Mouse (Mus musculus) hindbrain, embryonic 10.5 days (tissue): ENCODE data around the gene Tcn2. TPM values are rescaled to one million over a fixed set of nuclear protein-coding genes. Genes with fewer than 3 reads are reported as not detected.
"Not testable (repeated sequence)": the region's sequence is repeated elsewhere in the genome, so short reads cannot be mapped to it uniquely, and the experiment has no call there.

Experiments
- DNase-seq: peaks from one replicate; pipeline ENCODE4 v3.0.0-alpha.2; 2017; ENCODE audit warnings: low spot score
- H3K27ac ChIP-seq: fragments of 300-500 bp; sonication (generic); 2 replicates; pipeline ENCODE4 v1.5.1; 2016; ENCODE audit warnings: mild to moderate bottlenecking, moderate library complexity
- H3K27me3 ChIP-seq: fragments of 300-500 bp; sonication (generic); 2 replicates; pipeline ENCODE4 v1.6.1; 2016; ENCODE audit warnings: mild to moderate bottlenecking; ENCODE audit not compliant: poor library complexity, insufficient read depth, severe bottlenecking
- H3K36me3 ChIP-seq: fragments of 300-500 bp; sonication (generic); 2 replicates; pipeline ENCODE4 v1.6.1; 2016; ENCODE audit warnings: mild to moderate bottlenecking, moderate library complexity
- H3K4me1 ChIP-seq: fragments of 300-500 bp; sonication (generic); replicated peaks from 2 replicates; pipeline ENCODE4 v1.6.1; 2016; ENCODE audit warnings: mild to moderate bottlenecking
- H3K4me3 ChIP-seq: fragments of 300-500 bp; sonication (generic); 2 replicates; pipeline ENCODE4 v1.5.1; 2016; ENCODE audit warnings: mild to moderate bottlenecking, moderate library complexity
- H3K9me3 ChIP-seq: fragments of 300-500 bp; sonication (generic); 2 replicates; pipeline ENCODE4 v1.6.1; 2016; ENCODE audit warnings: mild to moderate bottlenecking, moderate library complexity
- WGBS: fragments of 180-500 bp; shearing (Covaris S2); methylation state at CpG from one replicate; pipeline ENCODE4 v1.1.7; 2016; 5-methylcytosine and 5-hydroxymethylcytosine counted together
- polyA plus RNA-seq: library from polyadenylated mRNA; unstranded; fragments of >200 nt; fragmentation: Nextera tagmentation; extraction: Ambion mirVana; gene quantifications from 2 replicates; pipeline ENCODE4 v1.2.1, GENCODE M21; 2016

Gene Tcn2
- polyA plus RNA-seq, 1 experiment from 2014 or later, result 34.7 TPM

DNA sequence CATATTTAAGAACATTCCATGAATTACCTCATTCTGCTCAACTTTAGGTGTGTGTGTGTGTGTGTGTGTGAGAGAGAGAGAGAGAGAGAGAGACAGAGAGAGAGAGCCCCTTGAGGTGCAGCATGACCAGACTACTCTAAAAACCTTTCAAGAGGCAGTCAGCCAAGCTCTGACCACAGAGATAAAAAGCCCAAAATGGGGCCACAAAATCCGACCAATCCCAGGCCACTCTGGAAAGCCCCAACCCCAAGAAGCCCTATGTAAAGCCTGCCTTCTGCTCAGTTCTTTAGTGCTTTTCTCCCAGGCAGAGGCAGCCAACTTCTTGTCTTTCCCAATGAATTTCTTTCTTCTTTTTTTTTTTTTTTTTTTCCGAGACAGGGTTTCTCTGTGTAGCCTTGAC is 28.9 kb upstream of the Tcn2 start:
- Histone ChIP-seq H3K27me3 (no peaks in the 10 kb centered on the region), H3K9me3 (0 out of 2 replicates have a peak, but pooled peaks cover 5% of the 10 kb centered on the region), H3K36me3 (no peaks in the 10 kb centered on the region), H3K4me1 (peaks cover 16% of the 10 kb centered on the region), H3K4me3 (no peak overlapping the region), H3K27ac (no peak overlapping the region)
- WGBS, result 64% methylated on average over 2 of the region's 2 CpGs
- no peak for DNase-seq

DNA sequence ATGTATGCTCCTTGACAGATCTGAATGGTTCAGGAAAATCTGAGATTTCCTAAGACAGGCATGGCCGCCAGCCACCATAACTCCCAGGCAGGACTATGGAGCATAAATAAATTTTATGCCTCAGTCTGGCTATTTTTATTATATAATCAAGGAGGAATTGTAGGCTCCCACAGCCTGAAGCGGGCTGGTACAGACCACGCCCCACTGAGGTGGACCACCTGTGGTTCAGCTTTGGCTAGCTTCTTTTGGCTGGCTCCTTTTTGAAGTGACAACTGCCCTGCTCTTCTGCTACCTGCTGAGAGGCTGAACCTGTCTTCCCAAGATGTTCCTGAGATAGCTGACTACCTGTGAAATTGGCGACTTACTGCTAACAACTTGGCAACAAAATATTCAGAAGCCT is 23.4 kb upstream of the Tcn2 start:
- peaks cover 26% of the 10 kb centered on the region; the same call in 1 of the 2 replicates for H3K9me3 ChIP-seq
- not testable (repeated sequence) for H3K27ac ChIP-seq, H3K4me3 ChIP-seq, DNase-seq, H3K4me1 ChIP-seq, H3K36me3 ChIP-seq, H3K27me3 ChIP-seq
- 74% methylated on average over 4 of the region's 4 CpGs for WGBS

DNA sequence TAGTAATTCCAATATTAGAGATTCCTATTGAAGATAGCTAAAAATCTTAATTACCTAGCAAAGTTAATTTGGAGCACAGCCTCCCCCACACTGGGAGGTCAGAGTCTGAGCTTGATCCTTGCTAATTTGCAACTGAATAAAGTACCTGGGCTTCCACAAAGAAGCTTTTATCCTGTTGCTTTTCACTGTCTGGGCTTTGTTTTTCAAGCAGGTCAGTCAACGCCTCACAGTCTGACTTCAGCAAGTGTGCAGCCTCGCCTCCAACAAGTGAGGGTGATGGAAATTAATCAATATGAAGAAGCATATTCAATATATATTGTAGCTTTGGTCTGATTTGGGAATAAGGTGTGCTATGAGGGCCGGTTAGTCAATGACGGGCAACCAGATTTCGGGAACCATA is 22.9 kb upstream of the Tcn2 start:
- WGBS, result 77% methylated on average over 5 of the region's 5 CpGs
- not testable (repeated sequence) for H3K4me1 ChIP-seq, H3K4me3 ChIP-seq, H3K27me3 ChIP-seq, H3K36me3 ChIP-seq, H3K27ac ChIP-seq, DNase-seq
- H3K9me3 ChIP-seq, result peaks cover 26% of the 10 kb centered on the region; the same call in 1 of the 2 replicates

DNA sequence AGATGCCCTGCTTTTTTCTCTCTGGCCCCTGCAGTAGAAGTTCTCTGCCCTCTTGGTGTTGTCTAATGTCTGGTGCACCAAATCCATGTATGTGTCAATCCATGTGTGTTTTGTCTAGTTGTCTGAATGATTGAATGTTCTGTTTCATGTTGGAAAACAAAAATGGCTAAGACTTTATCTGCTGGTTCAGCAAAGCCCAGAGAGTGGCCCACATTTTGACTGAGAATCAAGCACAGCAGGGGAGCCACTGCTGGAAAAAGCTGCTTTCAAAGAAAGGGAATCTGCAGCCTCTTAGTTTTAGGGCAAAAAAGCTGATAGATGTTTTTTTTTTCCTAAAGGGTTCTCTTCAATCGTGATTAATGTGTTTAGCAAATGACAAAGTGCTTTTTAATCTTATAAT is 14.4 kb upstream of the Tcn2 start:
- no peak overlapping the region for H3K4me3 ChIP-seq
- H3K9me3 ChIP-seq, result no peaks in the 10 kb centered on the region
- WGBS, result 10% methylated on average over 1 of the region's 1 CpGs
- DNase-seq, result no peak
- H3K27me3 ChIP-seq, result 0 out of 2 replicates have a peak, but pooled peaks cover 2% of the 10 kb centered on the region
- H3K27ac ChIP-seq, result no peak overlapping the region
- no peaks in the 10 kb centered on the region for H3K36me3 ChIP-seq
- H3K4me1 ChIP-seq, result no peaks in the 10 kb centered on the region

DNA sequence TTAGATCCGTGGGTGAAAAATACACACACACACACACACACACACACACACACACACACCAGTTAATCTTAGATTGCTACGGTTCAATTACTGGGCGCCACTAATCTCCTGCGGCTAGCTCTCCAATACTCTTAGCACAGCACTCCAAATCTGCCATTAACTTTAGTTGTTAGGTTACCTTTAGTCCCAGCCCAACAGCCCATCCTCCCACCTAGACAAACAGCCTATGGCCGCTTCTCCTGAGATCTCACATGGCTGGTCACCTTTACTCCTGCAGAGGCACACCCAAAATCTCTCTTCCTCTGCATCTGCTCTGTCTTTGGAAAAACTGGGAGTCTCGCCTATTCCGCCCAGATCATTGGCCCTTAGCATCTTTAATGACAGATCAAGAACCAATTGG is 9.4 kb upstream of the Tcn2 start:
- Histone ChIP-seq H3K27ac (no peak overlapping the region), H3K4me3 (no peak overlapping the region), H3K9me3 (no peaks in the 10 kb centered on the region), H3K27me3 (0 out of 2 replicates have a peak, but pooled peaks cover 2% of the 10 kb centered on the region), H3K4me1 (no peaks in the 10 kb centered on the region), H3K36me3 (no peaks in the 10 kb centered on the region)
- no peak for DNase-seq
- 90% methylated on average over 7 of the region's 7 CpGs for WGBS

DNA sequence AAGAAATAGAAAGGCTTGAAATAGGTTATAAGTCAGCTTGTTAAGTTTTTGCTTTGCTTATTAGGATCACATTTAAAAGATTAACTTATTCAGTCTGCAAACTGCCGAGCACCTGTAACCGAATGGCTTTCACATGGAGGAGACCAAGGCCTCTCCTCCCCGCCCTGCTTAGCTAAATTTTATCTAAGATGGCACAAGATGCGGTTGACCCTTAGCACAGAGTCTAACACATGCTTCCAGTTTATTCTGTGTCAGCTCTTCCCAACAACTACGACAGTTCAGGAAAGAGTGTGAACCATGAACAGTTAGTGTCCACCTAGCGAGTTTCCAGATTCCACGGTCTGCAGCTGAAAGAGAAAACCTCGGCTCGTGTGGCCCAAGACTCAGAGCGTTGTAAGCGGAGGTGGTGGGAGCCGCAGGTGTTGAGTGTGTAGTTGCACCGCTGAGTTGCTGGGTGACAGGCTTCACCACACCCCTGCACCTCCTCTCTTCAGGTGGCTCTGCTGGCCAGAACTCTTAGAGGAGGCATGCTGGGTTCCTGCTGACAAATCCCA is 5.4 kb upstream of the Tcn2 start:
- peaks cover under 1% of the 10 kb centered on the region; the same call in 1 of the 2 replicates for H3K4me1 ChIP-seq
- H3K36me3 ChIP-seq, result no peaks in the 10 kb centered on the region
- DNase-seq, result no peak
- no peak overlapping the region for H3K27ac ChIP-seq
- no peak overlapping the region for H3K4me3 ChIP-seq
- WGBS, result 81% methylated on average over 13 of the region's 13 CpGs
- H3K27me3 ChIP-seq, result no peaks in the 10 kb centered on the region
- no peaks in the 10 kb centered on the region for H3K9me3 ChIP-seq

DNA sequence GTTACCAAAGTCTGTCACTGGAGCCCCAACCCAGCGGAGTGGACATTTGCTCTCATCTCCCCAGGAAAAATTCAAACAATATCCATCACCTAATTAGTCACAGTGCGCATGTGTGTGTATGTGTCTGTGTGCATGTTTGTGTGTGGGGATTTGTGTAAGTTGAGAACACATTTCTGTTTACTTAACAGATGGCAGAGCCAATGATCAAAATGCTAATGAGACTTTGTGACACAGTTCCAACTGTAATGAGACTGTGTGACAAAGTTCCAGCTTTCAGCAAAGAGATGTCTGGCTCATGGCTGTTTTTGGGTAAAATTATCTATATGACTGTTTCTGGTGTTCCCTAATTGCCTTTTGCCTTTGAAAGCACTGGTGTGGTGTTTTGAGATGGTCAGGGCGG is 4.4 kb upstream of the Tcn2 start:
- peaks cover 12% of the 10 kb centered on the region for H3K4me1 ChIP-seq
- no peaks in the 10 kb centered on the region for H3K27me3 ChIP-seq
- 86% methylated on average over 3 of the region's 3 CpGs for WGBS
- H3K27ac ChIP-seq, result no peak overlapping the region
- no peaks in the 10 kb centered on the region for H3K36me3 ChIP-seq
- H3K9me3 ChIP-seq, result no peaks in the 10 kb centered on the region
- DNase-seq, result no peak
- no peak overlapping the region for H3K4me3 ChIP-seq

DNA sequence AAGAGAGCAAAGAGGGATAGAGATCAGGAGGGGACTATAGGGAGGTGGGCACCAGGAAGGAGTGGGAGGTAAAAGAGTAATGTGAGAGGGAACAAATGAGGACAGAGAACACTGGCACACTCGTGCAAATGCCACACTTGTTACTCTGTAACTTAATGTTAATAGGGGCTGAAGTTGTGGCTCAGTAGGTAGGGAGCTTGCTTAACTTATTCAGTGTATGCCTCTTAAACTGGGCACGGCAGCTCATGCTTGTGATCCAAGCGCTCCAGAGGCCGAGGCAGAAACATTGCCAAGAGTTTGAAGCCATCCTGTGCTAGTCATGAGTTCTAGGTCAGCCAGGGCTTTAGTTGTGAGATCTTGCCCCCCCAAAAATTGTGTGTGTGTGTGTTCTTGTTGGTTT is 3.2 kb upstream of the Tcn2 start:
- 75% methylated on average over 4 of the region's 4 CpGs for WGBS

DNA sequence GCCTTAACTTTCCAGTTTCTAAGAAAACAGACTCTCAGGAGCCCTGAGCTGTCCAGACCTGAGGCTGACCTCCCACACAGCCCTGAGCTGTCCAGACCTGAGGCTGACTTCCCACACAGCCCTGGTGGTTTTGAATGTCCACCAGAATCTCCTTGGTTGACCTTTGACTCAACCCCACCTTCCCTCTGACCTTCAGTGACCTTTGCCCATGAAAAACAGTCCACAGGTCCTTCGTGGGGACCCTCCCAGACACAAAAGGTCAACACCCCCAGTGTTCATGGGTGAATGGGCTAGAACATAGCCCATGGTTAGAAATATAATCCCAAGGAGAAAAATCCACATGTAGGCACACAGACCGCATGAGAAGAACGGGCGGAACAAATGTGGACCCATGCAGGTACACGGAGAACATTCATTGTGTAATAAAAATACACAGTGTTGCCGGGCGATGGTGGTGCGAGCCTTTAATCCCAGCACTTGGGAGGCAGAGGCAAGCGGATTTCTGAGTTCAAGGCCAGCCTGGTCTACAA is 1.9 kb upstream of the Tcn2 start:
- Histone ChIP-seq H3K4me1 (peaks cover 19% of the 10 kb centered on the region), H3K27ac (no peak overlapping the region), H3K9me3 (no peaks in the 10 kb centered on the region), H3K36me3 (no peaks in the 10 kb centered on the region), H3K4me3 (no peak overlapping the region), H3K27me3 (no peaks in the 10 kb centered on the region)
- DNase-seq, result no peak
- WGBS, result 82% methylated on average over 9 of the region's 9 CpGs

More for the DNA sequence above, 3.2 kb upstream of the Tcn2 start:
- peaks cover 19% of the 10 kb centered on the region for H3K4me1 ChIP-seq
- no peak for DNase-seq
- H3K36me3 ChIP-seq, result no peaks in the 10 kb centered on the region
- no peaks in the 10 kb centered on the region for H3K27me3 ChIP-seq
- H3K4me3 ChIP-seq, result no peak overlapping the region
- H3K9me3 ChIP-seq, result no peaks in the 10 kb centered on the region
- no peak overlapping the region for H3K27ac ChIP-seq

DNA sequence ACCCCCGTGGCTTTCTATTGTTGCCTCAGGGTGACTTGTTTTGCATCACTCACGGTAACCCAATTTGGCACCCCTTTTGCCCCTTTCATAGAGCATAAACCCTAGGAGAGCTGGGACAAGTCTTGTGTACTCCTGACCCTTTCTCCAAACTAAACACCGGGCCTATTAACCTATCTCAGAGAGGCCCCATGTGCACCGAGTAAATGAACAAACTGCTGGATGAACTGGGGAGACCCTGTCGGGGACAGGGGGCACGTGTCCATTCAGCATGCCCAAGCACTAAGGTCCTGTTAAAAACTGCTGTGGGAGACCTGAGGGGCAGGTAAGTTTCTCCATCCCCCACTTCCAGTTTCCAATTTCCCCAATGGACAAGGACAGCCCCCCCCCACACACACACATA is 1.0 kb downstream of the Tcn2 start:
- Histone ChIP-seq H3K4me1 (peaks cover 19% of the 10 kb centered on the region), H3K4me3 (peak overlapping the region; percentile 71), H3K27ac (peak overlapping the region; percentile 87), H3K9me3 (no peaks in the 10 kb centered on the region), H3K27me3 (no peaks in the 10 kb centered on the region), H3K36me3 (peaks cover 15% of the 10 kb centered on the region)
- 30% methylated on average over 6 of the region's 6 CpGs for WGBS
- DNase-seq, result no peak

DNA sequence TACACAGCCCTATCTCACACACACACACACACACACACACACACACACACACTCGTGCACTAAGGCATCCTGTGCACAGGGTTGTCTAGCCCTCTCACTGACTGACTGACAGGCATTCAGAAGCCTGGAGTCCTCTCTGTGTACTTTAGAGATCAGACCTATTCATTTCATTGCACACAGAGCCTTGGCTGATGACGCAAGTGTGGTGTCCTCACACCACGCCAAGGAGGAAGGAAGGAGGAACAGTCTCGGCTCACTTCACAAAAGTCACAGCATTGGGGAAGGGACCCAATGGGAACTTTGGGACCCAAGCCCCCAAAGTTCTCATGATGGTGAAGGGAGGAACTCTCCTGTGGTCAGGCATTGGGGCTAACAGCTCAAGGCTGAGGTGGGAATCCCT is 1.9 kb downstream of the Tcn2 start:
- Histone ChIP-seq H3K36me3 (peaks cover 24% of the 10 kb centered on the region), H3K27me3 (no peaks in the 10 kb centered on the region), H3K4me3 (no peak overlapping the region), H3K4me1 (peaks cover 19% of the 10 kb centered on the region), H3K9me3 (no peaks in the 10 kb centered on the region), H3K27ac (no peak overlapping the region)
- WGBS, result 73% methylated on average over 4 of the region's 4 CpGs
- no peak for DNase-seq

DNA sequence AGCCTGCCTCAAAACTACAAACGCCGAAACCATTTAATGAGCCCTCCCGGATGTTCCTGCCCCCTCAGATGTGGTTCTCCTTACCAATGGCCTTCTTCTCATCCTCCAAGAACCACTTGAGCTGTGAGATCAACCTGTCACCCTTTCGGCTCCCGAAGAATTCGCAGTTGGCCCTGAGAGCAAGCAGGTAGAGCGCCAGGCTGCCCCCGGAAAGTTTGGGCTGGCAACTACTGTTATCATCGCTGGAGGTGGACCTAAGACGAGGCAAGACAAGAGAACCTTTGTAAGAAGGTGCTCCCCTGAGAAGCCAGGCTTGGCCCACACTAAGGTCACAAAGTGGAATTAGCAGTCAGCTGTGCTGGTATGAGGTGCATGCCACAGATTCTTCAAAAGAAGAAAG is 6.0 kb downstream of the Tcn2 start:
- no peak overlapping the region for H3K4me3 ChIP-seq
- DNase-seq, result no peak
- H3K36me3 ChIP-seq, result peaks cover 49% of the 10 kb centered on the region
- H3K4me1 ChIP-seq, result peaks cover 4% of the 10 kb centered on the region; the same call in 1 of the 2 replicates
- H3K9me3 ChIP-seq, result no peaks in the 10 kb centered on the region
- no peaks in the 10 kb centered on the region for H3K27me3 ChIP-seq
- 87% methylated on average over 10 of the region's 10 CpGs for WGBS
- no peak overlapping the region for H3K27ac ChIP-seq

DNA sequence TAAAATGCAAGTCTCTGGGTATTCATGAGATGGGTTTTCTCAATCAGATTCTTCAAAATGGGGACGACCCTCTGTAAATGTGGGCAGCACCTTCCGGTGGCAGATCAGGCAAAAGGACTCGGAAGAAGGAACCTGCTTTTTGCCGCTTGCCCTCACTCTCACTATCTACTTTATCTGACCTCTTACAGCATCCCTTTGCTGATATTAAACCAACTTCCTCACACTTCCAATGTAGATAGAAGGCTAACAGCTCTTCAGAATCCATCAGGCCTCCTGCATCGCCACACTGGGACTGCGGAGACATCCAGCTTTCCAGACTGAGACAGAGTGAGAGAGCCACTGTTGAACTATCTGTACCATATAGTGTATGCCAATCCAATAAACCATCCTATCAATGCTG is 9.2 kb downstream of the Tcn2 start:
- Histone ChIP-seq H3K4me1 (no peaks in the 10 kb centered on the region), H3K9me3 (no peaks in the 10 kb centered on the region), H3K36me3 (peaks cover 49% of the 10 kb centered on the region), H3K27ac (no peak overlapping the region), H3K27me3 (no peaks in the 10 kb centered on the region), H3K4me3 (no peak overlapping the region)
- no peak for DNase-seq
- WGBS, result 95% methylated on average over 6 of the region's 6 CpGs

DNA sequence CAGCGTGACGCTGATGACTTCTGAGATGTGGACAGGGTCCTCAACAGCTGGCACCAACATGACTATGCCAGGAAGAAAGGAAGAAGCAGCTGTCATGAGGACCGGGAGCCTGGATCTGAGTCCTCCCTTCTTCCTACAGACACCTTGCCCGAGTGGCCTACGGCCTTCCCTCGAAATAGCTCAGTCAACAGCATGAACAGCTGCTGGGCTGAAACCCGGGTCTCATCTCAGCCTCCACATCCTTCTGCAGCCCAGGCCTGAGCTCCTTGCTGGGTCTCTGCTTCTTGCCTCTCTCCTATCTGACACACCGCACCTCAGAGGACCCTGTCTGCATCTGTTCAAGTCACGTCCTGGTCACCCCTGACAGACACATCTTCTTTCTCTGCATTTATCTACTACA is 9.8 kb downstream of the Tcn2 start:
- Histone ChIP-seq H3K27ac (no peak overlapping the region), H3K9me3 (no peaks in the 10 kb centered on the region), H3K4me1 (no peaks in the 10 kb centered on the region), H3K27me3 (no peaks in the 10 kb centered on the region), H3K36me3 (peaks cover 50% of the 10 kb centered on the region), H3K4me3 (no peak overlapping the region)
- DNase-seq, result no peak
- 92% methylated on average over 9 of the region's 9 CpGs for WGBS
